Mouse (Mus musculus) kidney, adult 11 months (tissue): Measurements from ENCODE around the gene Cgref1.

Experiments
- DNase-seq: peaks from one replicate; pipeline ENCODE4 v3.0.0; 2022

Cgref1 gene

GRCm38 (mm10) chr5:30949654-30950326 lies 4.4 kb upstream of the Cgref1 start:
- peak; percentile 93 for DNase-seq

- peak; percentile 76 for DNase-seq
Measured at GRCm38 (mm10) chr5:30948620-30949019, 3.2 kb upstream of the Cgref1 start.

GRCm38 (mm10) chr5:30944344-30944743 lies 1.0 kb downstream of the Cgref1 start:
- DNase-seq, result peak; percentile 61

DNA sequence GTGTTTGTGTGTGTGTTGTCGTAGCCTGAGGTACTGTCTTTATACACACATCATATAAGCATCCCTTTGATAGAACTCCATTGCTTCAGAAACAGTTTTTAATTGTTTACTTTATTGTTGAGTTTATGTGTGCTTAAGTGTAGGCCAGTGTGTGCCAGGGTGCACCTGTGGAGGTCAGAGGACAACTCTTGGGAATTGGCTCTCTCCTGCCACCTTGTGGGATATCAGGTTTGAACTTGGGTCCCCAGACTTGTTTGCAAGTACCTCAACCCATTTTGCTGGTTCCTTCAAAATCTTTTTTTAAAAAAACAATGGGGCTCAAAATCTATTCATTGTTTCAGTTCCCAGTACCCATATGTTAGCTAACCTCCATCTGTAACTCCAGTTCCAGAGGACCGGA lies 2.4 kb downstream of the Cgref1 start:
- peak; percentile 40 for DNase-seq

- DNase-seq, result no peak
Measured at GRCm38 (mm10) chr5:30934725-30935461, 10.5 kb downstream of the Cgref1 start.

DNA sequence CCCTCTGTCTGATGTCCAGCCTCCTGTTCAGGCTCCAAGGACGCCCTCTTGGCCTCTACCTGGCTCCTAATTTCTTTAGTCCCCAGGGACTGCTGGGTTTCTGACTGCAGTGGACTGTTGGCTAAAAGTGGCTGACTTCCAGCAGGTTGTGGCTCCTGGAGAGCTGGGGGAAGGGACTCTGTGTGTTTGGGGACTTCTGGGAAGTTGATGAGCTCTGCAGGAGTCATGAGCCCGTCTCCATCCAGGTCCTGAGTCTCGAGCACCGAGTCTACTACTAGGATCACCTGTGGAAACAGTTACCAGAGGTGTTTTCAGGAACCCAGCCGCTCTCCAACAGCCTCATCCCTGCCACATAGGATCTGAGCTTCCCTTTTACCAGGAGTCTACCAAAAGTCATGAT lies 11.7 kb downstream of the Cgref1 start:
- no peak for DNase-seq

DNA sequence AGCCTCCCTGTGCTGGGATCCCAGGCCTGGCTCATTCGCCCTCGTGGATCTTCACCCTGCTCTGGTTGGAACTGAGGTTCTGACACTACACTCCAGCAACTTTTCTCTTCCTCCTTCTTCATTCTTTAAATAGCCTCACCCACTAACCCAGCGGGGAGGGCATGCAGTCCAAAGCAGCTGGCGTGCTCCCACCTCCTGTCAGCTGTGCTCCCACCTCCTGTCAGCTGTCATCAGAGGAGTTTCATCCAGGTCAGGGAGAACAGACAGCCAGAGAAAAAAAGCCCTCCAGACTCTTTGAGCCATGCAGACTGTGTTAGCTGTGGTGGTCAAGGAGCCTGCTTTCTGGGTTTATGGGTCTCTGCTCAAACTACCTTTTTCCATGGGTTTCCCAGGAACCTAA lies 14.0 kb downstream of the Cgref1 start:
- DNase-seq, result no peak

GRCm38 (mm10) chr5:30930846-30931245 lies 14.5 kb downstream of the Cgref1 start:
- DNase-seq, result no peak

DNA sequence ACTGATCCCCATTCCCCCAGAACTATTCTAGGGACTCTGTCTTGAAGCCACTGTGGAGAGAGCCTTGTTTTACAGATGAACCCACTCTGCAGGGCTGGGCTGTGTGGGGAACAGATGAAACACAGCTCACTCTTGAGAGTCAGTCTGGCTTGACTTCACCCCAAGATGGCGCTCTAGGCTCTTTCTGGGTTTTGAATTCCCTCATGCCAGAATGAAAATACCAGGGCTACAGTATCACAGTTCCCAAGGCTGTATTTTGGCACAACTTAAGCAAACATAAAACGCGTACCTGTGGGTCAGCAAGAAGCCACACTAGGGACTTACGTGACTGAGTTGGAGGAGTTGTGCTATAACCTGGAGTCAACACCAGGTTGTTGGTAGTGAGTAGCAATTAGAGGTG lies 15.3 kb downstream of the Cgref1 start:
- DNase-seq, result peak; percentile 61

- peak; percentile 47 for DNase-seq
Measured at GRCm38 (mm10) chr5:30927945-30928529, 17.4 kb downstream of the Cgref1 start.

DNA sequence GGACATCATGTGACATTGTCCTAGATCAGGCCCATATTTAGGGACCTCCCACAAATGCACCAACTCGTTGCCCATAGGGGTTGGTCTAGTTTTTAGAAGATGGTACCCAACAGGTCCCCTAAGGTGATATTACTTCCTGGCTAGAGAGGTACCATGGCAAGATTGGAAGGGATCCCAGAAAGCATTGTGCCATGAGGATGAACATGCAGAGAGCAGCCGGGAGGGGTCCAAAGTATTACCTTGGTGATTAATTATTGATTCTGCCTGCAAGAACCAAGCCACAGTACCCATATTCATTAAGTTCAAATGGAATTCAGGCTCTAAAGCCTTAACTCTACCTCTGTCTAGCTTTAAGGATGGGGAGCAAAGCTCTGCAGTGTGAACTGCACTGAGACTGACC lies 19.3 kb downstream of the Cgref1 start:
- peak; percentile 88 for DNase-seq

- DNase-seq, result peak; percentile 95
Measured at GRCm38 (mm10) chr5:30925217-30925616, 20.2 kb downstream of the Cgref1 start.

DNA sequence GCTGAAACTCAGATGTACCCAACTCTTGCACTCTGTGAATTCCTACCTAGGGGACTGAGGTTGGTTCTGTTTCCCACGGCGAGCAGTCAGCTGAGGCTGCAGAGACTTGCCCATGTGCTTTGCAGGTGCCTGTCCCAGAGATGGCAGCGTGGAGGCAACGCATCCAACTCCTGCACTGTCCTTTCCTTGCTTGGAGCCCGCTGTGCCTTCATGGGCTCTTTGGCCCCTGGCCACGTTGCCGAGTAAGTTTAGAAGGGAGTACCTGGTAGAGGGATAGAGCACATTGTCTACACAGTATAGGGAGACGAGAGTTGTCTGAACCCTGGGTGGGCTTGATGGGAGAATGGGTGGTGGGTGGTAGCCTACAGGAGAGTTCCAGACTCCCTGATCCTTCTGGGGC lies 20.8 kb downstream of the Cgref1 start:
- DNase-seq, result peak; percentile 32

GRCm38 (mm10) chr5:30923119-30923518 lies 22.3 kb downstream of the Cgref1 start:
- DNase-seq, result no peak

DNA sequence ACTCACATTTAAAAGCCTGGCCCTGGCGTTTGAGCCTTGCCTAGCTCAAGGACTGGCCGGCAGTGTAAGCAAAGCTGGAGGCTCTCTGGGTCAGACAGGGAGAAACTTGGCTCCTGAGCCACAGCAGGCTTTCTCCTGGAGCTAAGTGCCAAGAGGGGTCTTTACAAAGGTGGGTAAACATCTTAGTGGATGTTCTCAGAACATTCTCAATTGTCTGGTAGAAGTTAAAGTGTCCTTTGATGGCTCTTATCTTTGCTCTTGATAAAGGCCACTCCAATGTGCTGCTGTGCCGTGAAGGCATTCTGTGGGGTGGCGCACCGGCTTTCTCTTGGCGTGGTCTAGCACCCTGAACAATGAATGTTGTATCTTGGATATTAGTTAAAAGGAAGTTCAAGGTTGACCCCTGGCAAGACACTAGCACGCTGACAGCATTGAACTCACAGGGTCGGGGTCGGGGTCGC lies 22.8 kb downstream of the Cgref1 start:
- no peak for DNase-seq

- DNase-seq, result peak; percentile 93
Measured at GRCm38 (mm10) chr5:30921256-30922033, 23.9 kb downstream of the Cgref1 start, which contains the start of gene Khk. Gene Khk, plus strand, starts transcription at chr5:30921431.

- DNase-seq, result peak; percentile 65
Measured at GRCm38 (mm10) chr5:30920621-30921020, 24.8 kb downstream of the Cgref1 start.

DNA sequence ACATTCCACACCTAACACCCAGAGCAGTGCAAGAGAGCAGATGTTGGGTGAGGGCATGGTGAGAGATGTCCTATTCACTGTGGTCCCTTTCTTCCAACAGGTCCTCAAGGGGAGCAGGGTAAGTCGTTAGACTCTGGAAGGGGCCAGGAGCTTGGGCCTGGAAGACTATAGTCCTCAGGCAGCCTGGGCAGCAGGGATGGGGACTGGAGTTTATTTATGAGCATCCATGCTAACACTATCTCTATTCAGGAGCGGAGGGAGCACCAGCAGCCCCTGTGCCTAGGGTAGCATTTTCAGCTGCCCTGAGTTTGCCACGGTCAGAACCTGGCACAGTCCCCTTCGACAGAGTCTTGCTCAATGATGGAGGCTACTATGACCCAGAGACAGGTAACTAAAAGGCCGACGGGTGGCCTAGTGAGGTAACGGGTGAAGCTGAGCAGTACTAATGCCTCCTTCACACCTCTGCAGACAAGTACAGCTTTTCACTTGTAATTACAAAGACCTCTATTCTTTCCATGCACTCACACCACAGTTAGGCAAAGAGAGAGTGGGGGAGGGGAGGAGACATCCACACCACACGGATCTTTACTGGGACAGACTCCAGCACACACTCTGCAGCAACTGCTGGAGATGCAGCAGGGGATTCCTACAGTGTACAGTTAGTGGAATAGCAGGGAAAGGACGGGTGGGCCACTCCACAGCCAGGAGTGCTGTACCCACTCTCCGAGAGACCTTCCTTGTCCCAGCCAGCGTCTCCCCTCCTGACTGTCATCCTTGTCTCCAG lies 25.4 kb downstream of the Cgref1 start:
- DNase-seq, result no peak

GRCm38 (mm10) chr5:30918691-30919090 lies 26.7 kb downstream of the Cgref1 start:
- DNase-seq, result no peak

- DNase-seq, result no peak
Measured at GRCm38 (mm10) chr5:30917891-30918670, 27.3 kb downstream of the Cgref1 start.

DNA sequence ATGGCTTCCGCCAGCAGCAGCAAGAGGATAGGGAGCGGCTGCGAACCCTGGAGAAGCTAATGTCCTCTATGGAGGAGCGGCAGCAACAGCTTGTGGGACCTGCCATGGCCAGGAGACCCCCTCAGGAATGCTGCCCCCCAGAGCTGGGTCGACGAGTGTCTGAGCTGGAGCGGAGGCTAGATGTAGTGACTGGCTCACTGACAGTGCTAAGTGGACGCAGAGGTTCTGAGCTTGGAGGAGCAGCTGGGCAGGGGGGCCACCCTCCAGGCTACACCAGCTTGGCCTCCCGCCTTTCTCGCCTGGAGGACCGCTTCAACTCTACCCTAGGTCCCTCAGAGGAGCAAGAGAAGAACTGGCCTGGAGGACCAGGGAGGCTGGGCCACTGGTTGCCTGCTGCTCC lies 28.0 kb downstream of the Cgref1 start:
- no peak for DNase-seq
